Mouse (Mus musculus): Measurements from ENCODE around the gene Stx5a. TPM values are rescaled to one million over a fixed set of nuclear protein-coding genes. Genes with fewer than 3 reads are reported as not detected.

Stx5a gene
- polyA plus RNA-seq, 1 experiment from 2014 or later, result 122 TPM

- no peak for DNase-seq
- Histone ChIP-seq H3K4me3 (ENCODE audit: low read depth, low read length) (no peak overlapping the region), H3K27me3 (ENCODE audit: insufficient read depth, low read length) (no peaks in the 10 kb centered on the region), H3K9ac (no peak overlapping the region), H3K27ac (ENCODE audit: low read depth) (no peak overlapping the region), H3K9me3 (ENCODE audit: low read depth, low read length) (no peaks in the 10 kb centered on the region), H3K4me1 (ENCODE audit: insufficient read depth) (peaks cover 4% of the 10 kb centered on the region; the same call in 1 of the 2 replicates), H3K36me3 (ENCODE audit: insufficient read depth) (peaks cover 80% of the 10 kb centered on the region), H3K4me2 (no peak overlapping the region)
- no peak for ATAC-seq (ENCODE audit: insufficient read depth)
- no peak for TF ChIP-seq CTCF (IDR thresholded peaks at IDR 0.05; ENCODE audit: low read depth)
- WGBS, result 90% methylated on average over 1 of the region's 1 CpGs
These were observed 4.2 kb downstream of the Stx5a start for GRCm38 (mm10) chr19:8745382-8745781.

GRCm38 (mm10) chr19:8747368-8747767 lies 6.2 kb downstream of the Stx5a start:
- DNase-seq (peak; percentile 37), ATAC-seq (ENCODE audit: insufficient read depth) (no peak)
- peaks cover 97% of the 10 kb centered on the region for H3K36me3 ChIP-seq (ENCODE audit: insufficient read depth)
- no peak overlapping the region for H3K27ac ChIP-seq (ENCODE audit: low read depth)
- no peaks in the 10 kb centered on the region for H3K9me3 ChIP-seq (ENCODE audit: low read depth, low read length)
- TF ChIP-seq CTCF (IDR thresholded peaks at IDR 0.05; ENCODE audit: low read depth), result peak; percentile 45
- peaks cover 4% of the 10 kb centered on the region; the same call in 1 of the 2 replicates for H3K4me1 ChIP-seq (ENCODE audit: insufficient read depth)
- H3K27me3 ChIP-seq (ENCODE audit: insufficient read depth, low read length), result no peaks in the 10 kb centered on the region
- no peak overlapping the region for H3K4me3 ChIP-seq (ENCODE audit: low read depth, low read length)
- WGBS, result 76% methylated on average over 2 of the region's 2 CpGs
- no peak overlapping the region for H3K4me2 ChIP-seq
- no peak overlapping the region for H3K9ac ChIP-seq

- peak overlapping the region; percentile 61 for H3K4me2 ChIP-seq
- no peak overlapping the region for H3K9ac ChIP-seq
- H3K27ac ChIP-seq (ENCODE audit: low read depth), result no peak overlapping the region
- 61% methylated on average over 3 of the region's 3 CpGs for WGBS
- no peak for TF ChIP-seq CTCF (IDR thresholded peaks at IDR 0.05; ENCODE audit: low read depth)
- H3K4me1 ChIP-seq (ENCODE audit: insufficient read depth), result 0 out of 2 replicates have a peak, but pooled peaks cover 3% of the 10 kb centered on the region
- no peak for DNase-seq
- H3K4me3 ChIP-seq (ENCODE audit: low read depth, low read length), result peak overlapping the region; percentile 96; the same call in 1 of the 2 replicates
- peaks cover 38% of the 10 kb centered on the region for H3K36me3 ChIP-seq (ENCODE audit: insufficient read depth)
- no peaks in the 10 kb centered on the region for H3K9me3 ChIP-seq (ENCODE audit: low read depth, low read length)
- H3K27me3 ChIP-seq (ENCODE audit: insufficient read depth, low read length), result no peaks in the 10 kb centered on the region
- ATAC-seq (ENCODE audit: insufficient read depth), result no peak
These were observed 14.4 kb downstream of the Stx5a start for GRCm38 (mm10) chr19:8755652-8756051.

GRCm38 (mm10) chr19:8756635-8757387 lies 15.6 kb downstream of the Stx5a start, which contains the start of gene Nxf1:
TSS of gene Nxf1 (plus strand) at chr19:8757073.
- Histone ChIP-seq H3K4me2 (peak within 1 kb of the TSS; percentile 61), H3K4me3 (ENCODE audit: low read depth, low read length) (peak within 1 kb of the TSS; percentile 96), H3K4me1 (ENCODE audit: insufficient read depth) (0 out of 2 replicates have a peak, but pooled peaks cover 3% of the 10 kb centered on the region), H3K9me3 (ENCODE audit: low read depth, low read length) (no peaks in the 10 kb centered on the region), H3K27ac (ENCODE audit: low read depth) (peak within 1 kb of the TSS; percentile 92), H3K9ac (peak within 1 kb of the TSS; percentile 96), H3K36me3 (ENCODE audit: insufficient read depth) (peaks cover 27% of the 10 kb centered on the region), H3K27me3 (ENCODE audit: insufficient read depth, low read length) (no peaks in the 10 kb centered on the region)
- WGBS, result under 1% methylated on average over 75 of the region's 75 CpGs
- 0 out of 2 replicates have a peak, but pooled peaks have one; percentile 7 for TF ChIP-seq CTCF (IDR thresholded peaks at IDR 0.05; ENCODE audit: low read depth)
- ATAC-seq (ENCODE audit: insufficient read depth), result peak; percentile 94
- DNase-seq, result peak; percentile 99

- ATAC-seq (ENCODE audit: insufficient read depth), result no peak
These were observed 16.3 kb downstream of the Stx5a start for GRCm38 (mm10) chr19:8757471-8757998.

GRCm38 (mm10) chr19:8758899-8759298 lies 17.7 kb downstream of the Stx5a start:
- DNase-seq (no peak), ATAC-seq (ENCODE audit: insufficient read depth) (no peak)
- no peaks in the 10 kb centered on the region for H3K27me3 ChIP-seq (ENCODE audit: insufficient read depth, low read length)
- WGBS, result 75% methylated on average over 2 of the region's 2 CpGs
- H3K4me1 ChIP-seq (ENCODE audit: insufficient read depth), result 0 out of 2 replicates have a peak, but pooled peaks cover 3% of the 10 kb centered on the region
- H3K27ac ChIP-seq (ENCODE audit: low read depth), result no peak overlapping the region
- H3K4me3 ChIP-seq (ENCODE audit: low read depth, low read length), result peak overlapping the region; percentile 96
- H3K4me2 ChIP-seq, result peak overlapping the region; percentile 61
- no peak overlapping the region for H3K9ac ChIP-seq
- H3K9me3 ChIP-seq (ENCODE audit: low read depth, low read length), result no peaks in the 10 kb centered on the region
- TF ChIP-seq CTCF (IDR thresholded peaks at IDR 0.05; ENCODE audit: low read depth), result no peak
- H3K36me3 ChIP-seq (ENCODE audit: insufficient read depth), result peaks cover 29% of the 10 kb centered on the region

More at GRCm38 (mm10) chr19:8757471-8757998, 16.3 kb downstream of the Stx5a start:
- H3K27ac ChIP-seq (ENCODE audit: low read depth), result peak overlapping the region; percentile 92
- H3K27me3 ChIP-seq (ENCODE audit: insufficient read depth, low read length), result no peaks in the 10 kb centered on the region
- peaks cover 25% of the 10 kb centered on the region for H3K36me3 ChIP-seq (ENCODE audit: insufficient read depth)
- no peaks in the 10 kb centered on the region for H3K9me3 ChIP-seq (ENCODE audit: low read depth, low read length)
- no peak for DNase-seq
- H3K9ac ChIP-seq, result peak overlapping the region; percentile 96
- H3K4me3 ChIP-seq (ENCODE audit: low read depth, low read length), result peak overlapping the region; percentile 96
- no peak for TF ChIP-seq CTCF (IDR thresholded peaks at IDR 0.05; ENCODE audit: low read depth)
- 0 out of 2 replicates have a peak, but pooled peaks cover 3% of the 10 kb centered on the region for H3K4me1 ChIP-seq (ENCODE audit: insufficient read depth)
- H3K4me2 ChIP-seq, result peak overlapping the region; percentile 61
- WGBS, result 4% methylated on average over 14 of the region's 14 CpGs

- no peak for TF ChIP-seq CTCF (IDR thresholded peaks at IDR 0.05; ENCODE audit: low read depth)
- 90% methylated on average over 2 of the region's 2 CpGs for WGBS
- Histone ChIP-seq H3K9me3 (ENCODE audit: low read depth, low read length) (no peaks in the 10 kb centered on the region; the same call in 1 of the 2 replicates), H3K4me2 (no peak overlapping the region), H3K9ac (no peak overlapping the region), H3K27ac (ENCODE audit: low read depth) (no peak overlapping the region), H3K36me3 (ENCODE audit: insufficient read depth) (peaks cover 36% of the 10 kb centered on the region), H3K4me3 (ENCODE audit: low read depth, low read length) (no peak overlapping the region), H3K4me1 (ENCODE audit: insufficient read depth) (0 out of 2 replicates have a peak, but pooled peaks cover 3% of the 10 kb centered on the region), H3K27me3 (ENCODE audit: insufficient read depth, low read length) (no peaks in the 10 kb centered on the region)
- DNase-seq (no peak), ATAC-seq (ENCODE audit: insufficient read depth) (no peak)
These were observed 19.5 kb downstream of the Stx5a start for GRCm38 (mm10) chr19:8760757-8761156.

All from lung, embryonic 14.5 days (tissue).